Mouse (Mus musculus) cerebellum, adult 8-10 months (tissue): ENCODE measurements around the gene Mafk.
A peak's percentile ranks its signal among the peaks of the same experiment; 100 is the strongest.
"Not testable (repeated sequence)": the region's sequence is repeated elsewhere in the genome, so short reads cannot be mapped to it uniquely, and the experiment has no call there.

Experiments
- DNase-seq: peaks from one replicate; pipeline ENCODE4 v3.0.0; 2022

Gene Mafk

GRCm38 (mm10) chr5:139791227-139792158, at the start of gene Mafk:
Mafk (plus strand) TSS chr5:139791513.
- DNase-seq, result peak; percentile 77

GRCm38 (mm10) chr5:139742640-139743039, 48.7 kb upstream of the Mafk start:
- not testable (repeated sequence) for DNase-seq

GRCm38 (mm10) chr5:139745771-139746170, 45.5 kb upstream of the Mafk start:
- DNase-seq, result peak; percentile 39

- DNase-seq, result no peak
Measured at GRCm38 (mm10) chr5:139749413-139750125, 41.7 kb upstream of the Mafk start.

- peak; percentile 67 for DNase-seq
Measured at GRCm38 (mm10) chr5:139750535-139750934, 40.8 kb upstream of the Mafk start.

GRCm38 (mm10) chr5:139754753-139755152, 36.6 kb upstream of the Mafk start:
- DNase-seq, result peak; percentile 67

- no peak for DNase-seq
Measured at GRCm38 (mm10) chr5:139756135-139756534, 35.2 kb upstream of the Mafk start.

GRCm38 (mm10) chr5:139756586-139756985, 34.7 kb upstream of the Mafk start:
- DNase-seq, result no peak

- DNase-seq, result no peak
Measured at GRCm38 (mm10) chr5:139758096-139758495, 33.2 kb upstream of the Mafk start.

- no peak for DNase-seq
Measured at GRCm38 (mm10) chr5:139764296-139764695, 27.0 kb upstream of the Mafk start.

GRCm38 (mm10) chr5:139768216-139768615, 23.1 kb upstream of the Mafk start:
- no peak for DNase-seq

GRCm38 (mm10) chr5:139775216-139775926, 15.9 kb upstream of the Mafk start, which contains the start of gene Ints1:
Ints1 (minus strand) TSS chr5:139775674.
- peak; percentile 95 for DNase-seq

GRCm38 (mm10) chr5:139776966-139777365, 14.3 kb upstream of the Mafk start:
- DNase-seq, result no peak

GRCm38 (mm10) chr5:139781406-139781805, 9.9 kb upstream of the Mafk start:
- DNase-seq, result no peak

- no peak for DNase-seq
Measured at GRCm38 (mm10) chr5:139789466-139789865, 1.8 kb upstream of the Mafk start.

GRCm38 (mm10) chr5:139792159-139792775, 954 bp downstream of the Mafk start:
- no peak for DNase-seq

GRCm38 (mm10) chr5:139792966-139793337, 1.6 kb downstream of the Mafk start:
- DNase-seq, result no peak

GRCm38 (mm10) chr5:139793338-139794089, 2.2 kb downstream of the Mafk start:
- no peak for DNase-seq

- no peak for DNase-seq
Measured at GRCm38 (mm10) chr5:139794137-139794536, 2.8 kb downstream of the Mafk start.

GRCm38 (mm10) chr5:139794938-139795337, 3.6 kb downstream of the Mafk start:
- DNase-seq, result no peak

- DNase-seq, result no peak
Measured at GRCm38 (mm10) chr5:139796001-139796620, 4.8 kb downstream of the Mafk start.
